Mouse (Mus musculus): ENCODE results near the gene Kalrn.

The Kalrn gene

DNA sequence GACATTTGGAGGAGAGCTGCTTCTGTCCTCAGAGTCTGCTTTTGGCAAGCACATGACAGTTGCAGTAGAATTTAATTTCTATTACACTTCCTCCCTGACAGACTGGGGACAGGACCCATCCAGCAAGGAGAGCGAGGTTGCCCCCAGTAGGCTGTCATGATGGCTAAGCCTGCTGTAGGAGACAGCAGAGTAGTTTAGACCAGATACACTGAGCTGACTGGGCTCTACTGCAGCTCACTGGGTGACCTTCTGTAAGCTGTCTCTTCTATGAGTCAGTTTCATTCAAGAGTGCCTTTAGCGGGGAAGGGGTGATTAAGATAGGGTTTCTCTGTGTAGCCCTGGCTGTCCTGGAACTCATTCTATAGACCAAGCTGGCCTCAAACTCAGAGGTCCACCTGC is 634.2 kb downstream of the Kalrn start:
- no peak for DNase-seq (ENCODE audit: low spot score in 2 of 2)

DNA sequence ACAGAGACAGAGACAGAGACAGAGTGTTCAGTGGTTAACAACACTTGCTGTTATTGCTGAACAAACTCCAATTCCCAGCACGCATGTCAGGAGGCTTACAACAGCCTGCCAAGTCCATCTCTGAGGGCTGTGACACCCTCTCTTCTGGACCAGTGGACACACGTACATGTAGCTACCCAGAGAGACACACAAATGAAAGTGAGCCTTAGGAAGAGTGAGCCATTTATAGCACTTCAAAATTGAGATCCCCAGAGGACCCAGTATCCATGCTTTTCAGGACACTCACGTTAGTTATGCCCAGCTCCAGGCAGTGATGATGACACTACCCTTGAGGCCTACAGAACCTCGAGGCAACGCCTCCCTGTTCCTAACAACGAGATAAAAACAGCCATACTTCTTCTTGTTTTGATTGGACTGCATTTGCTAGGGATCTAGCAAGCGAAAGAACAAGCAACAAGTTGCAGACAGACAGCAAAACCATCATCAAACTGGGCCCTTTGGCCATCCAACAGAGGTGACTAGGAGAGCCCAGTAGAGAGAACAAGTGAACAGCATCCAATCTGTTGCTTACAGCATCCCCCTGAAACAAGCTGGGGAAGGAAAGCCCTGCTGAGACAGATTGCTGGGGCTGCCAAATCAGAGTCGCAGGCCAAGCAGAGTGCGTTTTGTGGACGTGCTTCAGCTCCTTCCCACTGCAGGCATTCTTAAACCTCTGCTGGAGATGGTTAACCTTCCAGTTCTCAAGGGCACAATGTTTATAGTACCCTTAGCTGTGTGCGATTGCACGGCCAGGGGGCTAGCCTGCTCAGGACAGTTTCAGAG is 634.8 kb downstream of the Kalrn start:
- no peak for DNase-seq (ENCODE audit: low spot score in 2 of 2)

DNA sequence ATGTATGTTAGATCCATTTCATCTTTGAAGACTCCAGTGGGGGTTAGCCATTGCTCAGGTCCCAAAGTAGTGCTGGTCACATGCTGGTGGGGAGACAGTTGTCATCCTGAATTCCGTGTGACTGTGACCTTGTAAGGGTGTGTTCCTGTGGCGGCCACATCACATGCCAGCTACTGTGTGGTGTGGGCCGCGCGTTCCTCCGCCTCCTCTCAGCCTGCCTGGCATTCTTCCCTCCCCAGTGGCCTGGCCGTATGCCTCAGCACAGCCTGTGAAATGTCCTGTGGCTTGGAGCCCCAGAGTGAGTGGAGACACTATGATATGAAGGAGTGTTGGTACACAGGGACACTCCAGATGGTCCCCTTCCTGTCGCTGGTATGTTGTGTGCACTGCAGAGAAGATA is 635.8 kb downstream of the Kalrn start:
- DNase-seq (ENCODE audit: low spot score in 2 of 2): no peak

DNA sequence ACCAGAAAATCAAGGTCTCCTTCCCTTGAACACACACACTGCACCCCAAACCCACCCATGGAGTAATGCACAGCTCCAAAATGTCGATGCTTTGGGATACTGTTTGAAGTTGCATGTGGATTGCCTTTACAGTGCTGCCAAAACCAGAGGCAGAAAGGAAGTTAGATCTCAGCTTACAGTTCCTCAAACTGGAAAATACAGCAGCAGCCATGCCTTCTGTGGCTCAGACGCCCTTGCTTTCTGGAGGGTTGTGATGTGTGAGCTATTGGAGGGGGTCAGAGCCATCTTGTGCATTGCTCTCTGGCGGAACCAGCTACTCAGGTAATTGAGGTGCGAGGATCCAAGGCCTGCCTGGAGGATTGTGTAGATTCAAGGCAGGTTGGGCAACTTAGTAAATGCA is 636.4 kb downstream of the Kalrn start:
- DNase-seq (ENCODE audit: low spot score in 2 of 2): no peak

DNA sequence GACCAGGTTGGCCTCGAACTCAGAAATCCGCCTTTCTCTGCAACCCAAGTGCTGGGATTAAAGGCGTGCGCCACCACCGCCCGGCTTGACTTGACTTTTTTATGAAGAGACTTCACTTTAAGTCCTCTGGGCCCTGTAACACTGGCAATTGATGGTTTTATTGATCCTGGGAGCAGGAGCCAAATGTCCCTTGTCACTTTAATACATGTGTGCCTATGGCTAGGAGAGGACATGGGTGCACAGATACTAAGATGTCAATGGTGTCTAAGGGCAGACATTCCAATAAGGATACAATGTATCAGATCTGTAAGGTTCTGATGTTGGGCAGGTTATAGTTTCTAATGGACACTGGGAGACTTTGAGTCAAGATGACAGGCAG is 637.9 kb downstream of the Kalrn start:
- DNase-seq (ENCODE audit: low spot score in 2 of 2): no peak

DNA sequence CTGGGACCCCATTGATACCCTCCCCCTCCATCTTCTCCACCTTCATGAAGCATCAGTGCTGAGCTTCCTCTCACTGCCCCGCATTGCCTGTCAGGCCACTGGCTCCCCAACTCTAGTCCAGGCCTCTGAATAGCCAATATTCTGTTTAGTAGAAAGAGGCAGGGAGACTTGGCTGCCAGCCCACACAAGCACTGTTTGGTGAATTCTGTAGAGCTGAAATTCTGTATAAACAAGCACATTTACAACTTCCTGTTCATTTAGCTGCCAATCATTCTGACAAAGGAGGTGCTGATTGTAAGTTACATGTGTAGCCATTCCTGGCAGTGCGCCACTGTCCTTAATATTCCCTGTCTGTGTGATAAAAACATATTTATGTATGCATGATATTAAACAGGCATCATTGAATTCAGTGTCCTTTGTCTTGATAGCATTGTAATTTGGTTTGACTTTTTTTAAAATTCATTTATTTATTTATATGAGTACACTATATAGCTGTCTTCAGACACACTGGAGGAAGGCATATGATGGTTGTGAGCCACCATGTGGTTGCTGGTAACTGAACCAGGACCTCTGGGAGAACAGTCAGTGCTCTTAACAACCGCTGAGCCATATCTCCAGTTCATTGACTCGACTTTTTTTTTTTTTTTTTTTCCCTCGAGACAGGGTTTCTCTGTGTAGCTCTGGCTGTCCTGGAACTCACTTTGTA is 638.5 kb downstream of the Kalrn start:
- DNase-seq (ENCODE audit: low spot score in 2 of 2): no peak

DNA sequence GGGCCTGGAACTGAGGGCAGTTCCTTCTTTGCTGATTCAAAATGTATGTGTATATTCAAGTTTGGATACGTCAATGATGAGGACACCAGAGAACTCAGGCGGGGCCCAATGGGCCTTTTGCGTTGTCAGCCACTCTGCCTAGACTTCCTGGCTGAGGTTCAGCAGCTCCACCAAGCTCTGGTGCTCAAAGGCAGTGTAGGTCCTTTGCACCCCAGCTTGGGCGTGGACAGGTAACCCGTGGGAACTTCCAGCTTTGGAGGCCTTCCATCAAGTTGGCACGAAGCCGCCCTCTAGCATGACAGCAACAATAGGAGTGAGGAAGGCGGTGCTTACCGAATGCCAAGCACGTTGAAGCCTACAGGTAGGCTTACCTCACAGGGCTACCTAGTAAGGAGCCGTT is 639.9 kb downstream of the Kalrn start:
- DNase-seq (ENCODE audit: low spot score in 2 of 2): no peak

DNA sequence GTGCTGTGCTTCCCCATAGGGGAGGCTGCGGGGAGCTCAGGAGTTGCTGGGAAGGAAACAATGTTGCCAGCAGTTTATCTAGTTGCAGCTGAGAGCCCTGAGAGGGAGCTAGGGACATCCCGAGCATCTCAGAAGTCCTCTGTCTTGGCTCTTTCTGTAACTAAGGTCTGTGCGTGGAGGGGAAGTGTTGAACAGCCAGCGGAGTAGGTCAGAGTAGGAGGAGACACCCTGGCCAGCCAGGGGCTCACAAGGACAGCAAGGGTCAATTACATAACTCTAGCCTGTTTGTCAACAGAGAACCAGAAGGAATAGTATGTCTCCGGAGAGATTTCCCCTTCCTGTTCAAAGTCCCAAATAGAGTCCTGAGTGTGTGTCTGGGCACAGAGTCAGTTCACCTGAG is 641.2 kb downstream of the Kalrn start:
- DNase-seq (ENCODE audit: low spot score in 2 of 2): no peak

DNA sequence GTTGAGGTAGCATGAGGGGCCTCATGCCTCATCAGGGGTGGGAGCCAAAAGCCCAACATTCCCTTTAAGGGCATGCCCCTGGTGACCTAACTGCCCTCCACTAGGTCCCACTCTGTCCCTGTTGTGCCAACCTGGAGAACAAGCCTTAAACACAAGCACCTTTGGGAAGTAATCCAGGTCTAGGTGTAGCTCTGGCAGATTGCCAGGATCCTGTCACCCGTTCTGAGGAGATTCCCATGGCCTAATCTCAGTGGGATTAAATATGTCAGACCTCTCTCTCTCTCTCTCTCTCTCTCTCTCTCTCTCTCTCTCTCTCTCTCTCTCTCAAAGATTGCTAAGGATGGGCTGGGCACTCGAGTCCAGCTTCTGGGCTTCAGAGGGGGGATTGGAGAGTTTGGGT is 641.6 kb downstream of the Kalrn start:
- DNase-seq (ENCODE audit: low spot score in 2 of 2): no peak

DNA sequence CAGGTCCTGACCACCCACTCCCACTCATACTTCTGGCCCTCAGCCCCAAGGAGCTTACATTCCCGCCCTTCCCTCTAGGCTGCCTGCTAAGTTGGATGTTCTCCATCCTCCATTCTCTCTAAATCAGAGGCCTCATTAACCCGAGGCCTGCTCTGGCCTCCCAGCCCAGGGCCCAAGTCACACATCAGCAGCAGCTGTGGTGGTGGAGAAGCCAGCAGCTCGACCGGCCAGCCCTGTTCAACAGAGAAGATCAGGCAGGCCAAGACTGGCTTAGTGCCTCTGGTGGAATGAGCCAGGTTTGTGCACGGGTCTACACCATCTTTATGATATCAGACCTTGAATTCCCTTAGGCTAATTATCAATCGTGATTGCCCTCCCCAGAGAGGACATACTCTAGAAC is 642.5 kb downstream of the Kalrn start:
- no peak for DNase-seq (ENCODE audit: low spot score in 2 of 2)

DNA sequence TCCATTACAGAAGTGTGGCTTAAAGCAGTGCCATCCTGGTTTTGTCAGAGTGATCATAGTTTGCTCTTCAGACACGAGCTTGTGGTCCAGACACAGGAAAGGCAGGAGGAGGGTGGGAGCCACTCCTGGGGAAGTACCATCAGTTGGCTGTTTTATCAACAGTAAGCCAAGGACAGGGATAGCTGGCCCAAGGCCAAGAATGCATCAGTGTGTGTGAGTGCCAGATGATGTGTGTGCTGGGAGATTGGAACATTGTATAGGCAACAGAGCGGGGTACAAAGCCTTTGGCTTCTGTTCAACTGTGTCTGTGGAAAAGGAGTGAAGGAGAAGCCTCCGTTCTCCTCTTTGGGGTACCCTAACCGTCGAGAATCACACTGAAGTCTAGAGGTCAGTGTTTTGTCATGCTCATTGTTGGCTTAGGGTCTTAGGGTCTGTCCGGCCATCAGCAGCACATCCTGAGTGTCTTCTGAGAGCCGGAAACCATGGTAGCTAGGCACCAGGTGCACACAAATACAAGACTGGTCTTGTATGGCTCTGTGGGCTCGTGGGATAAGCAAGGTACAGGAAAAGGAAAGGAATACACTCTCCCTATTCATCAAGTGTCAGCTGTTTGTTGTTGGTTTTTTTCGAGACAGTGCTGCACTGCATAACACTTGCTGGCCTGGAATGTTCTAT is 644.4 kb downstream of the Kalrn start:
- no peak for DNase-seq (ENCODE audit: low spot score in 2 of 2)

DNA sequence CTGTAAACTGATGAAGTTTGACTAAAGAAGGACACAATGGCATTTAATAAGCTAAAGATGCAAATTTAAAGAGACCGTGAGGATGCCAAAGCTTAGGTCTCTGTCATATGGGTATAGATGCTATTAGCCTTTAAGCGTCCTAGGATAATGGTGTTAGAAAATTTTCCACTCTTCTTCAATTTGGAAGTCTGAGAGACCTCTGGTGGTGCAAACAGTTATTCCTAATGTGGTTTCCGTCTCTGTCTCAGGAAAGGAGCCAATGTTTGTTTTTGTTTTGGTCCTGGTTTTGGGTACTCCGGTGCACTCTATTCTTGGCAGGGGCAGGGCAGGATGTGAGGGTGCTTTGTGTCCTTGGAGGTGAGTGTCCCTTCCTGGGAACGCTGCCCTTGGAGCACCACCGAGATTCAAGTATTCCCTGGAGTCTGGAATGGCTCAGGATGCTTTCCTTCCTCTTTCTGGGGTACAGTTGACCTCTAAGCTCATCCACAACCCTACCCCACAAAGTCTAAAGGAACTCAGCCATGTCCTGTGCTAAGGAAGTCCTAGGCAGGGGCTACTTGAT is 646.0 kb downstream of the Kalrn start:
- DNase-seq (ENCODE audit: low spot score in 2 of 2): no peak

DNA sequence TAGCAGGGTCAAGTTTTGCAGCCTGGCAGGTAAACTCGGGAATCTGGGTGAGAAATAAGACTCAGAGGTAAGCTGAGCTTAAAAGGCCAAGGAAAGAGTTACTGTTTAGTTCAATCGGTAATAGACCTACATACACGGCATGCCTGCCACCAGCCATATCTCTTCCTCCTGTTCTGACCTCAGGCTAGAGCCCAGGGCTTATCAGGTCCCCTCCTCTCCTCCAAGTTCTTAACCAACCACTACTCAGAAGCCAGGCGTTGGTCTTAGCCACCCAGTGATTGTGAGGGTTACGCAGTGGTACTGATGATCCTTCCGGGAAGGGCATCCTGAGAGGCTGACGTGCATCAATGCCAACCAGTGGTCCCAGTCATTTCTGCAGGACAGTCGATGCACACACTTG is 649.6 kb downstream of the Kalrn start:
- no peak for DNase-seq (ENCODE audit: low spot score in 2 of 2)

DNA sequence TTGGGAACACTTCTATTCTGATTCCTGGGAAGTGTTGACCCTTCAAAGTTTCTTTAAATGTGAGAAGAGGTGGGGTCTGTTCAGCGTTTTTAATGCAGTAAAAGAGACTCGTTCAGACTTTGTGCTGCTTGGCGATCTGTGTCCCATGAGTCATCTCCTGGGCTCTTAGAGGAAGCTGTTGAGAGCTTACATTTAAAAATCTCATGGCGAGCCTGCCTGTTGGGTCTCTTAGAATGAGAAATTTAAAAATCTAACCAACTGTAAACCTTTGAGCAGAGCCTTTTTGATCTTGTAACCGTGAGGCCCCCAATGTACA is 650.4 kb downstream of the Kalrn start:
- no peak for DNase-seq (ENCODE audit: low spot score in 2 of 2)

DNA sequence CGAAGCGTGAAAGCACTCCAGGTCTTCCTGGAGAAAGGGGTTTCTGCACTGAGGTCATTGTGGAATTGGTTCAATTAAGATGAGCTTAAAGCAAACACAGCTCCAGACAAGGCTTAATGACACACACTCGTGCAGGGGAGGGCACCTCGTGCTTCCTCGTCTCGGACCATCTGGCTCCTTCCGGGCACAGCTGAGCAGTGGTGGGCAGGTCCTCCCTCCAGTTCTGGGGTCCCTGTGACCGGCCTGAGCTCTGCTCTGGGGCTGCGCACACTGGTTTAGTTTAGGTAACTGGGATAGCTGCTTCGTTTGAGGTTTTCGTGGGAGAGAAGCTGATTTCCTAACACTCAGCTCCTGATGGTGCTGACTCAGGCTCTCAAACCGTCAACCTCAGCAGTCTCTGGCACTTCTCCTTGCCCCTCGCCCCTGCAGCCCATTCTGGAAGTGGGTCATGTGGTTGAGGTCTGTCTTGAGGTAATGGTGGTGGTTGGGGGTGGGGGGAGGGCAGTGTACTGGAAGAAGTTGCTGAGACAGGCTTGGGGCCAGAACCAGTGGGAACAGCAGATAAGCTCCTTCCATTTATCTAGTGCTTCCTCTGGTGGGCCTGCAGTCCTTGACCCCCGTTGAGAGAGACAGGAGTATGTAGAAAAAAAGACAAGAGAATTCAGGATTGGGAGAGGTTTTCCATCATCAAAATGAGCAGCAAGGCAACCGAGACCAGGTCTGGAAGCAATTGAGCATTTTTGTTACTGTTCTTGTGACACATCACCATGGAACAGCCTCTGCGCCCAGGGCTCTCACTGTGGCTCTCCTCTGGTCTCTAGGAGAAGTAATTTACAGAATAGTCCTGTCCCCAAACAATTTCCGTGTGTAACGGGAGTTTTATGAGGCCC is 651.0 kb downstream of the Kalrn start:
- peak; percentile 23 to 68 for DNase-seq (ENCODE audit: low spot score in 2 of 2)

DNA sequence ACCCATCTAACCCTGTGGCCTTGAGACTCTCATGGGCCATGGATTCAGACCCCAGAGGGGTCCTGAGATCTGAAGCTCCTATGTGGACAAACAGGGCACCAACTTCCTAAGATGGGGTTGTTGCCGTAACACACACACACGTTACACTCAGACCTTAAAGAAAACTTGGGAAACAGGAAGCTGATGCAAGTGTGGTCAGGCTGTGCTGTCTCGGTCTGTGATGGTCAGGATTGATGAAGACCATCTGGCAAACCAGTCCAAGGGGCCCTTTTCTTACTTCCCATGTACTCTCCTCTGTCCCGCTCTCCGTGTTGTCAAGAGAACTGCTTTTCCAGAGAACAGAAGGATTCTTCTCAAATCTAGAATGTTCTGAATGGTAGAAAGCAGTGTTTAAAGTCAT is 651.8 kb downstream of the Kalrn start:
- no peak for DNase-seq (ENCODE audit: low spot score in 2 of 2)

All from spleen, postnatal 4 days (tissue).